Mouse (Mus musculus) G1E (cell line): ENCODE measurements around the gene Stc2.

ENCODE experiments used
- CTCF ChIP-seq: IDR thresholded peaks from 2 replicates; pipeline ENCODE4 v1.5.1; 2012; ENCODE audit warnings: low read depth, low read length, inconsistent platforms, mixed read lengths
- GATA1 ChIP-seq: IDR thresholded peaks from 2 replicates; pipeline ENCODE4 v1.6.1; 2012; ENCODE audit warnings: borderline replicate concordance, low read length, inconsistent platforms, mixed read lengths
- GATA2 ChIP-seq: IDR thresholded peaks from 2 replicates; pipeline ENCODE4 v1.6.1; 2012; ENCODE audit warnings: low read depth, low read length, inconsistent platforms, borderline replicate concordance
- TAL1 ChIP-seq: conservative IDR thresholded peaks from 2 replicates; pipeline ENCODE4 v1.6.1; 2012; ENCODE audit warnings: low read depth, low read length, inconsistent platforms, mixed read lengths

DNA sequence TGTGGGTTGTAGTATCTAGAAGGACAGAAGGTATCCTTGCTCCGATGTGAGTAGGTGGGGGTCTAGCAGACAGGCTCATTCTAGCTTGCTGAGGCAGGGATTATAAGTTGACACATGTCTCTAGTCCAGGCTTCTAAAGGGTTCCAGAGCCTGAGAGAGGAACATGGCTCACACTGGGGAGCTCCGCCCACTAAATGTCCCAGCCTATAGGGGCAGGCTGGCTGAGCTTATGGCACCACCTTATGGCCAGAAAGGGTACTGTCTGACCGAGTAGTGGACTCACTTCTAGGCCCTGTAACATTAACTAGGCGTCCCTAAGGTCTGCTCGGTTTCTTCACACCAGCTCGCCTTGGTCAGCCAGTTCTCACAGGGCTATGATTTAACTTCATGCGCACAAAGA is 3.6 kb upstream of the Stc2 start:
- peak; percentile 46; the same call in 1 of the 2 replicates for TF ChIP-seq CTCF
- TF ChIP-seq GATA2 = no peak
- TF ChIP-seq GATA1 = no peak
- TF ChIP-seq TAL1 = no peak
